Mouse (Mus musculus) kidney, postnatal 25 days (tissue): ENCODE measurements around the gene Apold1.

Source experiments
- DNase-seq, 2 experiments: peaks; one replicate each; pipeline ENCODE4 v3.0.0; 2021; ENCODE audit warnings: mixed read lengths in 2 of 2

Gene Apold1

GRCm38 (mm10) chr6:134981231-134982062 is at the start of gene Apold1:
Gene Apold1, plus strand, starts transcription at chr6:134981718.
- DNase-seq: peak; percentile 63 to 82

GRCm38 (mm10) chr6:134932486-134933206 is 48.9 kb upstream of the Apold1 start:
- no peak for DNase-seq

GRCm38 (mm10) chr6:134933207-134933558 is 48.3 kb upstream of the Apold1 start:
- no peak for DNase-seq

GRCm38 (mm10) chr6:134934305-134934704 is 47.2 kb upstream of the Apold1 start:
- DNase-seq: peak in 1 of 2 experiments; percentile 2

GRCm38 (mm10) chr6:134939781-134940180 is 41.7 kb upstream of the Apold1 start:
- no peak for DNase-seq

GRCm38 (mm10) chr6:134943759-134944407 is 37.6 kb upstream of the Apold1 start:
- DNase-seq: peak in 1 of 2 experiments; percentile 63

- no peak for DNase-seq
Measured at GRCm38 (mm10) chr6:134946054-134946453, 35.5 kb upstream of the Apold1 start.

- no peak for DNase-seq
Measured at GRCm38 (mm10) chr6:134946858-134947257, 34.7 kb upstream of the Apold1 start.

- DNase-seq: peak; percentile 82 to 87
Measured at GRCm38 (mm10) chr6:134947311-134948087, 34.0 kb upstream of the Apold1 start.

- no peak for DNase-seq
Measured at GRCm38 (mm10) chr6:134948522-134949061, 32.9 kb upstream of the Apold1 start.

GRCm38 (mm10) chr6:134949241-134949640 is 32.3 kb upstream of the Apold1 start:
- no peak for DNase-seq

- DNase-seq: no peak
Measured at GRCm38 (mm10) chr6:134951364-134951763, 30.2 kb upstream of the Apold1 start.

GRCm38 (mm10) chr6:134953976-134954375 is 27.5 kb upstream of the Apold1 start:
- DNase-seq: peak; percentile 65 to 85

GRCm38 (mm10) chr6:134956388-134956787 is 25.1 kb upstream of the Apold1 start:
- peak in 1 of 2 experiments; percentile 40 for DNase-seq

GRCm38 (mm10) chr6:134961286-134961685 is 20.2 kb upstream of the Apold1 start:
- DNase-seq: no peak

GRCm38 (mm10) chr6:134961858-134962517 is 19.5 kb upstream of the Apold1 start:
- no peak for DNase-seq

- DNase-seq: no peak
Measured at GRCm38 (mm10) chr6:134962518-134962893, 19.0 kb upstream of the Apold1 start.

- DNase-seq: no peak
Measured at GRCm38 (mm10) chr6:134963910-134964309, 17.6 kb upstream of the Apold1 start.

GRCm38 (mm10) chr6:134966681-134967080 is 14.8 kb upstream of the Apold1 start:
- no peak for DNase-seq

- no peak for DNase-seq
Measured at GRCm38 (mm10) chr6:134968326-134968725, 13.2 kb upstream of the Apold1 start.

GRCm38 (mm10) chr6:134969498-134969897 is 12.0 kb upstream of the Apold1 start:
- no peak for DNase-seq

GRCm38 (mm10) chr6:134972096-134972495 is 9.4 kb upstream of the Apold1 start:
- DNase-seq: no peak
